ENCODE assay signal across 1 mouse cellular context in the genomic region with DNA sequence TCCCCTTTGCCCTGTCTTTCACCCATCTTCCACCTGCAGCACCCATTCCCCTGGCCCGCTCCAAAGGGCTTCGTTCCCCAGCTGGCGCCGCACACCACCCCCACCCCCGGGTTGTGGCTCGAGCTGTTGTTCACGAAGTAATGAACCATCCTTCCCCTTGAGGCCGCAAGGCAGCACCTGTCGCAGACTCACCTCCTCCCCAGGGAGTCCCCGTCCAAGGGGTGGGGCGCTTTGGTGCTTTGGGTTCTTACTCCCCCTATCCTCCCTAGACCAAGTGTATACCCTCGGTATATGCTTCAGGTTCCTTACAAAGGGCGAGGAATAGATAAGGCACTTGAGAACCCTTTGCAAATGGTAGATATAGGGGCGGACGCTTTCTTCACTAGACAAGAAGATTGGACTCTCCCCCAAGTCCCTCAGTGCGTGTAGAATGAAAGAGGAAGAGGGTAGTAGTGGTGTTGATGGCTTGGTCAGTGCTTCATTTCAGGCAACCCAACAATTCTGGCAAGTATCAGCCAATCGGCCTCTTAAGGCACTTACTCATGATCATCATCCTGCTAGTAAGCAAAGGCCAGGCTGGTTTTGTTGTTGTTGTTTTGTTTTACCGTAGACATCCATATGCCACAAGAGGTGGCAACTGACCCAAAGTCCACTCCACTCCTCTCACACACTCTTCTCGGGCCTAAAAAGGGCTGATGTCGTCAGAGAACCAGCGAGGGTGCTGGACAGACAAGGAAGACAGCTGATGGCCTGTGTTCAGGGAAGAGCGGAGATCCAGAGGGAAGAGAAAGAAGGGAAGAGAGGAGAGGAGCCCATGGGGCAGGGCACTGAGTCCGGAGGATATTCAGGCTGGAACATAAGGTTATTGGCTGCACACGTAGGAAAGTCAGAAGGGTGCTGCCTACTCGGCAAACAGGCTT.
TF ChIP-seq lines count a peak whose summit lies in the region.

No protein-coding gene starts in this region.

TF ChIP-seq in ES-E14, 5 proteins besides CTCF, POLR2A, EP300 and RAD21 (continued from another document):
- TF ChIP-seq ZNF384 (IDR thresholded peaks at IDR 0.05; ENCODE audit: low read depth, low read length), result no peak
